Mouse (Mus musculus): ENCODE measurements around the gene Mthfd2. TPM values are rescaled to one million over a fixed set of nuclear protein-coding genes. Genes with fewer than 3 reads are reported as not detected.

Mthfd2 gene
- polyA plus RNA-seq, 1 experiment: 7.7 TPM

DNA sequence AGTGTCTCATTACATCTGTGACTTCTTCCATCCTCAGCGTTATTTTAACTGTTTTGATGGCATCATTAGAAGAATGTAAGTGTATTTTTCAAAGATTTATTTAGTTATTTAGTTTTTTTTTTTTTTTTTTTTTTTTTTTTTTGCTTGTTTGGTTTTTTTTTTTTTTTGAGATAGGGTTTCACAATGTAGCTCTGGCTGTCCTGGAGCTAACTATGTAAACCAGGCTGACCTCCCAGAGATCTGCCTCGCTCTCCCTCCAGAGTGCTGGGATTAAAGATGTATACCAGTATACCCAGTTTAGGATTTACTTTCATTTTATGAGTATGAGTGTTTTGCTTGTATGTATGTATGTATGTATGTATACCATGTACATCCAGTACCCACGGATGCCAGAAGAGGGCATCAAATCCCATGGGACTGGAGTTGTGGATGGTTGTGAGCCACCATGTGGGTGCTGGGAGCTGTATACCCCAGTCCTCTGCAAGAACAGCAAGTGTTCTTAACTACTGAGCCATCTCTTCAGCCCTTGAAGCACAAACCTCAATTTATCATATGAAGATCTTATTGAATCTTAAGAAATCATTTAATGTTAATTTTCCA lies 2.0 kb upstream of the Mthfd2 start:
- DNase-seq (ENCODE audit: low read depth in 1 of 2, low spot score in 2 of 2): no peak
- H3K27ac ChIP-seq (ENCODE audit: insufficient read depth, low read length): no peak overlapping the region
- H3K4me1 ChIP-seq (ENCODE audit: control insufficient read depth, insufficient read depth, insufficient read length): peaks cover 15% of the 10 kb centered on the region
- TF ChIP-seq CTCF (IDR thresholded peaks at IDR 0.05; ENCODE audit: extremely low read depth, insufficient read depth, insufficient read length, insufficient replicate concordance) (no peak), POLR2A (IDR thresholded peaks at IDR 0.05; ENCODE audit: low read depth, low read length) (no peak)
- H3K4me3 ChIP-seq (ENCODE audit: extremely low read depth, insufficient read depth, insufficient read length): no peak overlapping the region
- H3K27me3 ChIP-seq (ENCODE audit: control insufficient read depth, insufficient read depth, low read length): no peaks in the 10 kb centered on the region
- WGBS: 82% methylated on average over 3 of the region's 3 CpGs
- peaks cover 20% of the 10 kb centered on the region for H3K36me3 ChIP-seq (ENCODE audit: control insufficient read depth, insufficient read depth, low read length)

DNA sequence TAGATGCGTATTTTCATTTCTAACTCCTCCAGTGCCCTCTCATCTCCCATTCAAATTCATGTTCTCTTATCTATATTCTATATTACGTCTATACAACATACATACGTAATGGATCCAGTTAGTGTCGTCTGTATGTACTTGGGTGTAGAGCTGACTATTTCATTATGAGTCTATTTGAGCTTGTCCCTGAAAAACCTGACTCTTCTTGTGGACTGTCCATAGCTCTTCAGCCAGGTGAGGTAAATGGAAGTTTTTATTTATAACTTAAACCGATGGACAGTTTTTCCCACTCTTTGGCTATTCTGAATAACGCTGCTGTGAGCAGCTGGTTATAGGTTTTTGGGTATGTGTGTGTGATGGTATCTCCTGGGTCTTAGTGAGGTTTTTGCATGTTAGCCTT lies 1.1 kb upstream of the Mthfd2 start:
- 30% methylated on average over 6 of the region's 6 CpGs for WGBS
- peak overlapping the region; percentile 94; the same call in 1 of the 2 replicates for H3K4me3 ChIP-seq (ENCODE audit: extremely low read depth, insufficient read depth, insufficient read length)
- H3K36me3 ChIP-seq (ENCODE audit: control insufficient read depth, insufficient read depth, low read length): peaks cover 17% of the 10 kb centered on the region
- H3K27me3 ChIP-seq (ENCODE audit: control insufficient read depth, insufficient read depth, low read length): no peaks in the 10 kb centered on the region
- TF ChIP-seq CTCF (IDR thresholded peaks at IDR 0.05; ENCODE audit: extremely low read depth, insufficient read depth, insufficient read length, insufficient replicate concordance) (no peak), POLR2A (IDR thresholded peaks at IDR 0.05; ENCODE audit: low read depth, low read length) (no peak)
- DNase-seq (ENCODE audit: low read depth in 1 of 2, low spot score in 2 of 2): no peak
- H3K4me1 ChIP-seq (ENCODE audit: control insufficient read depth, insufficient read depth, insufficient read length): peaks cover 17% of the 10 kb centered on the region
- no peak overlapping the region for H3K27ac ChIP-seq (ENCODE audit: insufficient read depth, low read length)

GRCm38 (mm10) chr6:83326394-83326736 lies 657 bp upstream of the Mthfd2 start:
- Histone ChIP-seq H3K27ac (ENCODE audit: insufficient read depth, low read length) (peak overlapping the region; percentile 97), H3K4me1 (ENCODE audit: control insufficient read depth, insufficient read depth, insufficient read length) (peaks cover 19% of the 10 kb centered on the region), H3K4me3 (ENCODE audit: extremely low read depth, insufficient read depth, insufficient read length) (peak overlapping the region; percentile 94), H3K27me3 (ENCODE audit: control insufficient read depth, insufficient read depth, low read length) (no peaks in the 10 kb centered on the region), H3K36me3 (ENCODE audit: control insufficient read depth, insufficient read depth, low read length) (peaks cover 14% of the 10 kb centered on the region)
- no peak for TF ChIP-seq CTCF (IDR thresholded peaks at IDR 0.05; ENCODE audit: extremely low read depth, insufficient read depth, insufficient read length, insufficient replicate concordance)
- TF ChIP-seq POLR2A (IDR thresholded peaks at IDR 0.05; ENCODE audit: low read depth, low read length): no peak
- under 1% methylated on average over 6 of the region's 6 CpGs for WGBS
- no peak for DNase-seq (ENCODE audit: low read depth in 1 of 2, low spot score in 2 of 2)

DNA sequence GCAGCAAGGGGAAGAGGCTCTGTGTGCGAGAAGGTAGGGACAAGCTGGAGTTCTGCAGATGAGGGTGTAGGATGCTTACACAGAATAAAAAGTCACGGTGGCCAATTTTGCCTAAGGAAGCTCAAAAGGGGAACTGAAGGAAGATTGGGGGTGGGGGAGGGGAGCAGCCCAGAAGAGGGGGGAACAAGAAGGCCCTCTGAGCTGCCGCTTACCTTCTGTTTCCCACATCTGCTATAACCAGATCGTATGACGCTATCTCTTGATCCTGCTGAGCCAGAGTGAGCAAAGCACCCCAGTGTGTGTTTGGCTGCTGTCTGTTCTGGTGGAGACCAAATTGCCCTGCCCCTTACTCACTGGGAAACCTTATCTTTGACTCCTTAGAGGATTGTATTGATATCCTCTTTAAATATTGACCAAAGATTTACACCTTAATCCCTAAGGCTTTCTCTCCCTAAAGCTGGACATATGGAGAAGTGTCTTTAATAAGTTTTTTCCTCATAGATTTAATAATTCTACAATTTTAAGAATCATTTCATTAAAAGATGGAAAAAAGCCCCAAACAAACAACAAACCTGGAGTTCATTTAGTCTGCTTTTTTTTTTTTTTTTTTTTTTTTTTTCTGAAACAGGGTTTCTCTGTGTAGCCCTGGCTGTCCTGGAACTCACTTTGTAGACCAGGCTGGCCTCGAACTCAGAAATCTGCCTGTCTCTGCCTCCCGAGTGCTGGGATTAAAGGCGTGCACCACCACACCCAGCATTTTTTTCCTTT lies 1.9 kb downstream of the Mthfd2 start:
- TF ChIP-seq CTCF (IDR thresholded peaks at IDR 0.05; ENCODE audit: extremely low read depth, insufficient read depth, insufficient read length, insufficient replicate concordance) (no peak), POLR2A (IDR thresholded peaks at IDR 0.05; ENCODE audit: low read depth, low read length) (no peak)
- peak overlapping the region; percentile 68 for H3K27ac ChIP-seq (ENCODE audit: insufficient read depth, low read length)
- WGBS: 50% methylated on average over 8 of the region's 8 CpGs
- no peaks in the 10 kb centered on the region for H3K27me3 ChIP-seq (ENCODE audit: control insufficient read depth, insufficient read depth, low read length)
- H3K36me3 ChIP-seq (ENCODE audit: control insufficient read depth, insufficient read depth, low read length): no peaks in the 10 kb centered on the region; the same call in 1 of the 2 replicates
- no peak overlapping the region for H3K4me3 ChIP-seq (ENCODE audit: extremely low read depth, insufficient read depth, insufficient read length)
- peaks cover 23% of the 10 kb centered on the region for H3K4me1 ChIP-seq (ENCODE audit: control insufficient read depth, insufficient read depth, insufficient read length)
- no peak for DNase-seq (ENCODE audit: low read depth in 1 of 2, low spot score in 2 of 2)

DNA sequence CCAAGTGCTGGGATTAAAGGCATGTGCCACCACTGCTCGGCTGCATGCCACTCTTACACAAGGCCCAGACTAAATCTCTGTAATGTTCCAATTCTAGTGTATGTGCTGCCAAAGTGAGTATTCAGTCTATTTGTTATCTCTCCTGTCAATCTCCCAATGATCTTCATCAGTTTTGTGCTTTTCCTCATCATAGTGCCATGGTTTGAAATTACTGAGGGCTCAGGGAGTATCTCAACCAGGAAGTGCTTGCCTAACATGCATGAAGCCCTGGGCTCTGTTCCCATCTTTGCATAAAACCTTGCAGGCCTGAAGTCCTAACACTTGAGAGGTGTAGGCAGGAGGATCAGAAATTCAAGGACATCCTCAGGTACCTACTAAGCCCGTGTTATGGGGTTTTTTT lies 2.9 kb downstream of the Mthfd2 start:
- peaks cover 23% of the 10 kb centered on the region for H3K4me1 ChIP-seq (ENCODE audit: control insufficient read depth, insufficient read depth, insufficient read length)
- H3K4me3 ChIP-seq (ENCODE audit: extremely low read depth, insufficient read depth, insufficient read length): no peak overlapping the region
- DNase-seq (ENCODE audit: low read depth in 1 of 2, low spot score in 2 of 2): no peak
- no peaks in the 10 kb centered on the region for H3K36me3 ChIP-seq (ENCODE audit: control insufficient read depth, insufficient read depth, low read length)
- 61% methylated on average over 2 of the region's 2 CpGs for WGBS
- no peak overlapping the region for H3K27ac ChIP-seq (ENCODE audit: insufficient read depth, low read length)
- H3K27me3 ChIP-seq (ENCODE audit: control insufficient read depth, insufficient read depth, low read length): no peaks in the 10 kb centered on the region
- TF ChIP-seq CTCF (IDR thresholded peaks at IDR 0.05; ENCODE audit: extremely low read depth, insufficient read depth, insufficient read length, insufficient replicate concordance): no peak
- no peak for TF ChIP-seq POLR2A (IDR thresholded peaks at IDR 0.05; ENCODE audit: low read depth, low read length)

DNA sequence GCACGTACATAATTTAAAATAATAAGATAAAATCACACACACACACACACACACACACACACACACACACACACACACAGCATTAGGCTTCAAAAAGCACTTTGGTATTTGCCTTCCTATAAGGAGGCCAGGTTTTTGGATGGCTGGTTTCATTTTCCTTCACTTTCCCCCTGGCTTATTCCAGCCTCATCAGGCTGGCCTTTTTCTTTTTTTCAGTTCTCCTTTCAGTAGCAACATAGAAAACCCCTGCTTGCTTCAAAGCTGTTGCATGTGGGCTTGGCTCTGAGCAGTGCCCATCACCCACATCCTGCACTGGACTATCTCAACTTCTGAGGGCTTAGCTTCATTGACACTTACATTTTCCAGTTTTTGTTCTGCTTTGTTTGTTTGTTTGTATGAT lies 3.8 kb downstream of the Mthfd2 start:
- H3K4me1 ChIP-seq (ENCODE audit: control insufficient read depth, insufficient read depth, insufficient read length): peaks cover 22% of the 10 kb centered on the region
- no peaks in the 10 kb centered on the region for H3K27me3 ChIP-seq (ENCODE audit: control insufficient read depth, insufficient read depth, low read length)
- WGBS: 33% methylated on average over 1 of the region's 1 CpGs
- peak in 1 of 2 experiments; percentile 33 for DNase-seq (ENCODE audit: low read depth in 1 of 2, low spot score in 2 of 2)
- H3K36me3 ChIP-seq (ENCODE audit: control insufficient read depth, insufficient read depth, low read length): no peaks in the 10 kb centered on the region
- H3K4me3 ChIP-seq (ENCODE audit: extremely low read depth, insufficient read depth, insufficient read length): no peak overlapping the region
- peak overlapping the region; percentile 42; the same call in 1 of the 2 replicates for H3K27ac ChIP-seq (ENCODE audit: insufficient read depth, low read length)
- TF ChIP-seq CTCF (IDR thresholded peaks at IDR 0.05; ENCODE audit: extremely low read depth, insufficient read depth, insufficient read length, insufficient replicate concordance) (no peak), POLR2A (IDR thresholded peaks at IDR 0.05; ENCODE audit: low read depth, low read length) (no peak)
